Mouse (Mus musculus): ENCODE measurements around the gene Hist1h2ad. TPM values are rescaled to one million over a fixed set of nuclear protein-coding genes. Genes with fewer than 3 reads are reported as not detected.
"Not testable (repeated sequence)": the region's sequence is repeated elsewhere in the genome, so short reads cannot be mapped to it uniquely, and the experiment has no call there.

Gene Hist1h2ad
- polyA plus RNA-seq, 1 experiment from 2014 or later: 0.76 TPM

- under 1% methylated on average over 42 of the region's 43 CpGs for WGBS
- Histone ChIP-seq H3K4me1 (replicated peaks; ENCODE audit: insufficient read depth, low read length) (peaks cover under 1% of the 10 kb centered on the region; the same call in 1 of the 2 replicates), H3K27ac (peak within 1 kb of the TSS; percentile 97), H3K9me3 (replicated peaks; ENCODE audit: low read length) (no peaks in the 10 kb centered on the region), H3K4me2 (ENCODE audit: low read length) (peak within 1 kb of the TSS; percentile 79), H3K27me3 (ENCODE audit: insufficient read depth, low read length) (no peaks in the 10 kb centered on the region), H3K36me3 (ENCODE audit: insufficient read depth, low read length) (no peaks in the 10 kb centered on the region), H3K4me3 (replicated peaks; ENCODE audit: low read depth, low read length) (peak within 1 kb of the TSS; percentile 50), H3K9ac (ENCODE audit: low read depth, low read length) (peak within 1 kb of the TSS; percentile 67)
- no peak for TF ChIP-seq CTCF (IDR thresholded peaks at IDR 0.05; ENCODE audit: low read depth)
- ATAC-seq (replicated peaks; ENCODE audit: low FRiP score, low read depth): peak; percentile 88
- peak; percentile 97 for DNase-seq (ENCODE audit: low spot score)
Observed at GRCm38 (mm10) chr13:23581408-23582218, 7.4 kb downstream of the Hist1h2ad start, which contains the start of gene Hist1h4d. Hist1h4d (plus strand) TSS chr13:23581598.

- Histone ChIP-seq H3K4me2 (ENCODE audit: low read length) (peak overlapping the region; percentile 79), H3K27me3 (ENCODE audit: insufficient read depth, low read length) (no peaks in the 10 kb centered on the region), H3K4me1 (replicated peaks; ENCODE audit: insufficient read depth, low read length) (no peaks in the 10 kb centered on the region), H3K4me3 (replicated peaks; ENCODE audit: low read depth, low read length) (peak overlapping the region; percentile 50), H3K27ac (peak overlapping the region; percentile 97), H3K9me3 (replicated peaks; ENCODE audit: low read length) (no peaks in the 10 kb centered on the region), H3K9ac (ENCODE audit: low read depth, low read length) (peak overlapping the region; percentile 67), H3K36me3 (ENCODE audit: insufficient read depth, low read length) (no peaks in the 10 kb centered on the region)
- ATAC-seq (replicated peaks; ENCODE audit: low FRiP score, low read depth): no peak
- no peak for TF ChIP-seq CTCF (IDR thresholded peaks at IDR 0.05; ENCODE audit: low read depth)
- WGBS: 7% methylated on average over 6 of the region's 6 CpGs
- DNase-seq (ENCODE audit: low spot score): peak; percentile 16
Observed at GRCm38 (mm10) chr13:23582219-23583056, 8.3 kb downstream of the Hist1h2ad start.

- no peak for TF ChIP-seq CTCF (IDR thresholded peaks at IDR 0.05; ENCODE audit: low read depth)
- H3K36me3 ChIP-seq (ENCODE audit: insufficient read depth, low read length): no peaks in the 10 kb centered on the region
- no peak overlapping the region; the same call in 1 of the 2 replicates for H3K4me2 ChIP-seq (ENCODE audit: low read length)
- H3K9ac ChIP-seq (ENCODE audit: low read depth, low read length): no peak overlapping the region
- H3K4me3 ChIP-seq (replicated peaks; ENCODE audit: low read depth, low read length): no peak overlapping the region
- H3K27ac ChIP-seq: peak overlapping the region; percentile 97
- no peak for DNase-seq (ENCODE audit: low spot score)
- no peaks in the 10 kb centered on the region for H3K9me3 ChIP-seq (replicated peaks; ENCODE audit: low read length)
- no peak for ATAC-seq (replicated peaks; ENCODE audit: low FRiP score, low read depth)
- H3K27me3 ChIP-seq (ENCODE audit: insufficient read depth, low read length): no peaks in the 10 kb centered on the region
- H3K4me1 ChIP-seq (replicated peaks; ENCODE audit: insufficient read depth, low read length): no peaks in the 10 kb centered on the region
Observed at GRCm38 (mm10) chr13:23583387-23584068, 9.3 kb downstream of the Hist1h2ad start.

GRCm38 (mm10) chr13:23584331-23584730 lies 10.2 kb downstream of the Hist1h2ad start:
- ATAC-seq (replicated peaks; ENCODE audit: low FRiP score, low read depth): no peak
- TF ChIP-seq CTCF (IDR thresholded peaks at IDR 0.05; ENCODE audit: low read depth): no peak
- no peaks in the 10 kb centered on the region for H3K4me1 ChIP-seq (replicated peaks; ENCODE audit: insufficient read depth, low read length)
- peak overlapping the region; percentile 76 for H3K9ac ChIP-seq (ENCODE audit: low read depth, low read length)
- H3K4me3 ChIP-seq (replicated peaks; ENCODE audit: low read depth, low read length): peak overlapping the region; percentile 49; the same call in 1 of the 2 replicates
- H3K36me3 ChIP-seq (ENCODE audit: insufficient read depth, low read length): no peaks in the 10 kb centered on the region
- no peaks in the 10 kb centered on the region for H3K27me3 ChIP-seq (ENCODE audit: insufficient read depth, low read length)
- H3K4me2 ChIP-seq (ENCODE audit: low read length): peak overlapping the region; percentile 78
- peak; percentile 84 for DNase-seq (ENCODE audit: low spot score)
- no peaks in the 10 kb centered on the region for H3K9me3 ChIP-seq (replicated peaks; ENCODE audit: low read length)
- peak overlapping the region; percentile 97 for H3K27ac ChIP-seq

- H3K4me1 ChIP-seq (replicated peaks; ENCODE audit: insufficient read depth, low read length): no peaks in the 10 kb centered on the region
- peak overlapping the region; percentile 97 for H3K27ac ChIP-seq
- H3K9ac ChIP-seq (ENCODE audit: low read depth, low read length): peak overlapping the region; percentile 76
- no peak for TF ChIP-seq CTCF (IDR thresholded peaks at IDR 0.05; ENCODE audit: low read depth)
- under 1% methylated on average over 21 of the region's 21 CpGs for WGBS
- peak overlapping the region; percentile 49 for H3K4me3 ChIP-seq (replicated peaks; ENCODE audit: low read depth, low read length)
- no peaks in the 10 kb centered on the region for H3K27me3 ChIP-seq (ENCODE audit: insufficient read depth, low read length)
- H3K36me3 ChIP-seq (ENCODE audit: insufficient read depth, low read length): no peaks in the 10 kb centered on the region
- H3K4me2 ChIP-seq (ENCODE audit: low read length): peak overlapping the region; percentile 78
- no peaks in the 10 kb centered on the region for H3K9me3 ChIP-seq (replicated peaks; ENCODE audit: low read length)
- peak; percentile 86 for DNase-seq (ENCODE audit: low spot score)
- no peak for ATAC-seq (replicated peaks; ENCODE audit: low FRiP score, low read depth)
Observed at GRCm38 (mm10) chr13:23585029-23585441, 10.9 kb downstream of the Hist1h2ad start.

GRCm38 (mm10) chr13:23585442-23586098 lies 11.4 kb downstream of the Hist1h2ad start:
- ATAC-seq (replicated peaks; ENCODE audit: low FRiP score, low read depth) (peak; percentile 82), DNase-seq (ENCODE audit: low spot score) (peak; percentile 98)
- not testable (repeated sequence) for H3K4me1 ChIP-seq (replicated peaks; ENCODE audit: insufficient read depth, low read length); H3K36me3 ChIP-seq (ENCODE audit: insufficient read depth, low read length); H3K9me3 ChIP-seq (replicated peaks; ENCODE audit: low read length); H3K27me3 ChIP-seq (ENCODE audit: insufficient read depth, low read length)
- H3K4me3 ChIP-seq (replicated peaks; ENCODE audit: low read depth, low read length): peak overlapping the region; percentile 49
- peak overlapping the region; percentile 97 for H3K27ac ChIP-seq
- H3K4me2 ChIP-seq (ENCODE audit: low read length): peak overlapping the region; percentile 78
- H3K9ac ChIP-seq (ENCODE audit: low read depth, low read length): peak overlapping the region; percentile 76
- WGBS: 0% methylated on average over 21 of the region's 36 CpGs
